Mouse (Mus musculus) ES-E14 (cell line): ENCODE measurements around the gene Mfn1.

Source experiments
- HCFC1 ChIP-seq: IDR thresholded peaks from 2 replicates; pipeline ENCODE4 v1.6.1; 2012; ENCODE audit warnings: low read length, inconsistent platforms, borderline replicate concordance; ENCODE audit not compliant: insufficient read depth
- MAFK ChIP-seq: IDR thresholded peaks from 2 replicates; pipeline ENCODE4 v1.6.1; 2014; ENCODE audit warnings: mild to moderate bottlenecking, low read depth, low read length, inconsistent platforms; ENCODE audit not compliant: insufficient read depth
- ZC3H11A ChIP-seq: IDR thresholded peaks from 2 replicates; pipeline ENCODE4 v1.6.1; 2012; ENCODE audit warnings: low read depth, mild to moderate bottlenecking, inconsistent platforms, low read length, borderline replicate concordance

DNA sequence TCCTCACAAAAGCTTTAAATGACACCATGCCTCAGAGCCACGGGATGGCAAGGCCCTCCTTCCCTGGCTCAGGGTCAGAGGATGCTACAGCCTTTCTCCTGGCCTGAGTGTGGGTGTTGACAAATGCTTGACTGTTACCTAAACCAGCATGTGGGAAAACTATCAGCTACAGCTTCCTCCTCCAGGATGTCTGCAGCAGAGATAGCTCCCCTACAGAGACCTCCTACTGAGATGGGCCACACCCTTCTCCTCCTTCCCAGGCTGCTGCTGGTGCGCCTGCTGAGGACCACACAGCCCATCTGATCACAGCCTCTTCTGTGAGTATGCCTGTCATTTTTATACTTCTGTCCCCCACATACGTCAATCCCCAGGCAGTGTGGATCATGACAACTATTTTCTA, 70.1 kb downstream of the Mfn1 start:
- TF ChIP-seq HCFC1: no peak
- TF ChIP-seq MAFK: no peak
- no peak for TF ChIP-seq ZC3H11A
